Mouse (Mus musculus): ENCODE measurements at regions not wholly inside any gene's neighbourhood (a gene's known extent, or its start where the extent isn't known, plus 50 kb on each side); places are given as distances from the start of the nearest gene placed in this dataset.

DNA sequence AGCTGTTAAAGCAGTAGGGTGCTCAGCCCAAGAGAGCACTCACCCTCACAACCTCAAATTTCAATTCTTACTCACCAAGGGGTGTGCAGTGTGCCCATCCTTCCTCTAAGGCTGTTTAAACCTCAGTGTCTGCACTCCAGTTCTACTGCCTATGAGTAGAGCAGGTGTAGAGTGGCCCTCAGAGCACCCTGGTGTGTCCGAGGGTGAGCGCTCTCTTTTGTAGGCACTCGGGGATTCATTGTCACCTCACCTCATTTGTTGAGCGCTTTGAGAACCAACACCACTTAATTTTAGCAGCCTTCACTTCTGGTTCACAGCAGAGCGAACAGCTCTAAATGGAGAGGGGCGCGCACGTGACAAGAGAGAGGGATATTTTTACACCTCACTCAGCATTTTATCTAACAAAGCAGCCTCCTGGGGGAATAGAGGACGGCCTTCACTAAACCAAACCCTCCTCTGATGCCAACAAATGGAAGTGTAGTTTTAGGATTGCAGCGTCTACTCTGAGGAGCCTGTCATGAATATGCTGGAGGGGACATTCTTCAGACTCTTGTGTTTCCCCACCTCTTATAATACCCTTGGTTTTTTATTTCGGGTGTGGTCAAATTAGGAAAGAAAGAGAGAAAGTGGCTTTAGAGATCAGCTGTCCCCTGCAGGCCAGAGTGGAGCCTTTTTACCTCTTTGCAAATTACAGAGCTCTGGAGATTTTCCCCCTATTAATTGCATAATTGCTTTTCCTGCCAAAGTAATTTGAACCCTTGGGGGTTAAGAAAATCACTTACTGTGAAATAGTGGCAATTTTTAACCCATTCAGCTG lies 78.2 kb upstream of the D1Pas1 start:
- Histone ChIP-seq H3K4me1 (ENCODE audit: control insufficient read depth in 2 of 2, insufficient read depth in 2 of 2, low read length in 2 of 2) (peaks cover 7 to 12% of the 10 kb centered on the region in 2 experiments), H3K4me2 (ENCODE audit: low read length) (peak overlapping the region; percentile 54), H3K27ac (replicated peaks in 1 of 2; ENCODE audit: control insufficient read depth in 1 of 2, insufficient read depth in 1 of 2, low read depth in 2 of 2, low read length in 2 of 2) (peak overlapping the region; percentile 70 to 87), H3K27me3 (ENCODE audit: control insufficient read depth, insufficient read depth, low read length) (no peaks in the 10 kb centered on the region), H3K36me3 (ENCODE audit: control insufficient read depth, insufficient read depth, low read length) (no peaks in the 10 kb centered on the region), H3K9me3 (ENCODE audit: control insufficient read depth, low read length) (no peaks in the 10 kb centered on the region), H3K9ac (ENCODE audit: low read length) (no peak overlapping the region), H3K4me3 (ENCODE audit: control insufficient read depth in 1 of 2, insufficient read depth in 1 of 2, low read depth in 1 of 2, low read length in 2 of 2) (no peak overlapping the region)
- ATAC-seq (ENCODE audit: insufficient number of reproducible peaks, insufficient read depth, low FRiP score, low read depth): peak; percentile 85
- WGBS: 28% methylated on average over 11 of the region's 11 CpGs

DNA sequence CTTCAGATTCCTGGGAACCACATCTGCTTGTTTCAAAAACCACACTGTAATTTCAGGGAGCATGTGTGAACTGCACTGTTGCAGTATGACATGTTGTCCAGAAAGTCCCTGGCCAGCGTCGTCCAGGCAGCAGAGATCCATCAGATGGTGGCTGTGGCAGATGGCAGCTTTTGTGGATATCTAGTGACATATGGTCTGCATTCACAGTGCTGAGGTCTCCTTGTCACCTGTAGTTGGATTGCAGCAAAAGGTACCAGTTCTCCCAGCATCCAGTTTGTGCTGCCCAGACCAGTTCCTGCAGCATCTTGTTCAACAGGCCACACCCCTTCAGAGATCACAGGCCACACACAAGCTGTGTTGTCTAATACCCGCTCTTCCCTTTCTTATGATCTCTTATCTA lies 80.1 kb upstream of the D1Pas1 start:
- Histone ChIP-seq H3K9me3 (ENCODE audit: control insufficient read depth, low read length) (no peaks in the 10 kb centered on the region), H3K4me3 (ENCODE audit: control insufficient read depth in 1 of 2, insufficient read depth in 1 of 2, low read depth in 1 of 2, low read length in 2 of 2) (no peak overlapping the region), H3K9ac (ENCODE audit: low read length) (no peak overlapping the region), H3K4me1 (ENCODE audit: control insufficient read depth in 2 of 2, insufficient read depth in 2 of 2, low read length in 2 of 2) (peaks cover 7 to 12% of the 10 kb centered on the region in 2 experiments), H3K4me2 (ENCODE audit: low read length) (no peak overlapping the region), H3K36me3 (ENCODE audit: control insufficient read depth, insufficient read depth, low read length) (no peaks in the 10 kb centered on the region), H3K27ac (replicated peaks in 1 of 2; ENCODE audit: control insufficient read depth in 1 of 2, insufficient read depth in 1 of 2, low read depth in 2 of 2, low read length in 2 of 2) (no peak overlapping the region), H3K27me3 (ENCODE audit: control insufficient read depth, insufficient read depth, low read length) (no peaks in the 10 kb centered on the region)
- 68% methylated on average over 3 of the region's 3 CpGs for WGBS
- no peak for ATAC-seq (ENCODE audit: insufficient number of reproducible peaks, insufficient read depth, low FRiP score, low read depth)

DNA sequence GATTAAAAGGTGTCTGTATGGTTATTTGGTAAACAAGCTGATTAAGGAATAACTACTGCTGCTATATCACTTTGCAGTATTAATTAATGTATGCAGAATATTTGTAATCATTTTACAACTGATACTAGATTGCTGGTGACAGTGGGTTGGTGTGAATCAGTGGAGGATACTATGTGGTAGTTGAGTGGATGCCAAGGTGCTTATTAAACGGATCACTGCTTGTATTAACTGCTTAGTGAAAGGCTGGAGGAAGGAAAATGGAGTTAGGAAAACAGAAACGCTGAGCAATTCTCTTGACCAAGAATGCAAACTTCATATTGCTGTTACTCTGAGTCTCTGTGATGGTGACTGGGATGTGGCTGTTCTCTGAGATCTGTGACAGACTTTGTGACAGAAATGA lies 86.8 kb upstream of the D1Pas1 start:
- Histone ChIP-seq H3K27me3 (ENCODE audit: control insufficient read depth, insufficient read depth, low read length) (no peaks in the 10 kb centered on the region), H3K27ac (replicated peaks in 1 of 2; ENCODE audit: control insufficient read depth in 1 of 2, insufficient read depth in 1 of 2, low read depth in 2 of 2, low read length in 2 of 2) (no peak overlapping the region), H3K36me3 (ENCODE audit: control insufficient read depth, insufficient read depth, low read length) (no peaks in the 10 kb centered on the region), H3K4me3 (ENCODE audit: control insufficient read depth in 1 of 2, insufficient read depth in 1 of 2, low read depth in 1 of 2, low read length in 2 of 2) (no peak overlapping the region), H3K4me1 (ENCODE audit: control insufficient read depth in 2 of 2, insufficient read depth in 2 of 2, low read length in 2 of 2) (no peaks in the 10 kb centered on the region), H3K9me3 (ENCODE audit: control insufficient read depth, low read length) (no peaks in the 10 kb centered on the region), H3K4me2 (ENCODE audit: low read length) (no peak overlapping the region), H3K9ac (ENCODE audit: low read length) (no peak overlapping the region)
- ATAC-seq (ENCODE audit: insufficient number of reproducible peaks, insufficient read depth, low FRiP score, low read depth): no peak
- WGBS: 62% methylated on average over 2 of the region's 2 CpGs

DNA sequence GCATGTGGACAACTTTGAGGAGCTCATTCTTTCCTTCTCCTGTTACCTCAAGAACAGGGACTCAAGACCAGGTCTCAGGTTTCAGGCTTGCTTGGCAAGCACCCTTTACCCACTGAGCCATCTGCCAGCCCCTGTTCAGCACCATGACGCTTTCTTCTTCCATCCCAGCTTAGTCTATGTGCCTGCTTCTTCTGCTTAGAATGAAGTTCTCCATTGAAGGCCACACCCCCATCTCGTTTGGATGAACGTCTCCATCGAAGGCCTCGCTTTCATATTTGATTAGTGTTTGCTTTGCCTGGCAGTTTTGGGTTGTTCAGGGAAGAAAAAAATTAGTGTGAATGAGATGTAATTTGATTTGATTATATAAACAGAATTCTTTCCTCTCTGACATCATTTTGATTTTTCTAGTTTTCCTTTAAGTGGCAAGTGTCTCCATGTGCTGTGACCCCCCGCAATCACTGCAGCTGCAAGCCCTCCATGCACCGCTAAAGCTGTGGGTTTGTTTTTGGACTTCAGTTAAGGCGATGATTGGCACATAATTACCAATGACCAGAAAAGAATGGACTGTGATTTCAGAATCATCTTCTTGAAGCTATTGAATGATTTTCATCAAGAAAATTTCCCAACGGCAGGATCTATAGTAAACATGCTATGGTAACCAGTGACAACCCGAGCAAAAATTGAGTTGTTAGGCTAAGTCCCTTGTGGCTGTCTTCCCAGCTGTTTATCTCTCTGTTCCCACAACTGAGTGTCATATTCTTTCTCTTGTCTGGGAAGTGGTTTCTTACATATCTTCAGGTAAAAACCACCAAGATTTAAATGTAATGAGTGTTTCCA lies 106.4 kb upstream of the D1Pas1 start:
- no peaks in the 10 kb centered on the region for H3K36me3 ChIP-seq (ENCODE audit: control insufficient read depth, insufficient read depth, low read length)
- no peak for ATAC-seq (ENCODE audit: insufficient number of reproducible peaks, insufficient read depth, low FRiP score, low read depth)
- 80% methylated on average over 10 of the region's 10 CpGs for WGBS

DNA sequence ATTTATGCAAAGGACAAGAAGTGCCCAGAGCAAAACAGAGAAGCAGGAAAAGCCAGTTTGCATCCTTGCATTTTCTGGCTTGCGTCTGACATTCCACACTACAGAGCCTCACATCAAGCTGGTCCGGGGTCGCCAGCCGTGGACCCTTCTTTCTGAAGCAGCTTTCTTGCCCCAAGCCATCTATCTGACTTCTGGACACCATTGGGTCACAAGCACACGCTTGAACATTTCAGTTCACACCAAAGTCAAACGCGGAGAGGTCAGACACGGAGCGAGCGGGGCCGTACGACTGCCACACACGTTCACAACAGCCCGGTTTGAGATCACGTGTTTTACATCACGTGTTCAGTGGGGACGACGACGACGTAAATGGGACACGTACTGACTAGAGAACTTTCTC lies 108.9 kb upstream of the D1Pas1 start:
- ATAC-seq (ENCODE audit: insufficient number of reproducible peaks, insufficient read depth, low FRiP score, low read depth): no peak
- H3K9ac ChIP-seq (ENCODE audit: low read length): no peak overlapping the region
- H3K4me2 ChIP-seq (ENCODE audit: low read length): no peak overlapping the region
- H3K4me3 ChIP-seq (ENCODE audit: control insufficient read depth in 1 of 2, insufficient read depth in 1 of 2, low read depth in 1 of 2, low read length in 2 of 2): no peak overlapping the region
- H3K27ac ChIP-seq (replicated peaks in 1 of 2; ENCODE audit: control insufficient read depth in 1 of 2, insufficient read depth in 1 of 2, low read depth in 2 of 2, low read length in 2 of 2): no peak overlapping the region
- H3K36me3 ChIP-seq (ENCODE audit: control insufficient read depth, insufficient read depth, low read length): no peaks in the 10 kb centered on the region
- H3K9me3 ChIP-seq (ENCODE audit: control insufficient read depth, low read length): no peaks in the 10 kb centered on the region
- no peaks in the 10 kb centered on the region for H3K27me3 ChIP-seq (ENCODE audit: control insufficient read depth, insufficient read depth, low read length)
- 89% methylated on average over 21 of the region's 21 CpGs for whole genome bisulfite sequencing
- no peaks in the 10 kb centered on the region for H3K4me1 ChIP-seq (ENCODE audit: control insufficient read depth in 2 of 2, insufficient read depth in 2 of 2, low read length in 2 of 2)

More for the DNA sequence above, 106.4 kb upstream of the D1Pas1 start:
- no peaks in the 10 kb centered on the region for H3K4me1 ChIP-seq (ENCODE audit: control insufficient read depth in 2 of 2, insufficient read depth in 2 of 2, low read length in 2 of 2)
- no peak overlapping the region for H3K27ac ChIP-seq (replicated peaks in 1 of 2; ENCODE audit: control insufficient read depth in 1 of 2, insufficient read depth in 1 of 2, low read depth in 2 of 2, low read length in 2 of 2)
- H3K4me3 ChIP-seq (ENCODE audit: control insufficient read depth in 1 of 2, insufficient read depth in 1 of 2, low read depth in 1 of 2, low read length in 2 of 2): no peak overlapping the region
- no peaks in the 10 kb centered on the region for H3K27me3 ChIP-seq (ENCODE audit: control insufficient read depth, insufficient read depth, low read length)
- H3K9me3 ChIP-seq (ENCODE audit: control insufficient read depth, low read length): no peaks in the 10 kb centered on the region
- H3K4me2 ChIP-seq (ENCODE audit: low read length): no peak overlapping the region
- H3K9ac ChIP-seq (ENCODE audit: low read length): no peak overlapping the region

DNA sequence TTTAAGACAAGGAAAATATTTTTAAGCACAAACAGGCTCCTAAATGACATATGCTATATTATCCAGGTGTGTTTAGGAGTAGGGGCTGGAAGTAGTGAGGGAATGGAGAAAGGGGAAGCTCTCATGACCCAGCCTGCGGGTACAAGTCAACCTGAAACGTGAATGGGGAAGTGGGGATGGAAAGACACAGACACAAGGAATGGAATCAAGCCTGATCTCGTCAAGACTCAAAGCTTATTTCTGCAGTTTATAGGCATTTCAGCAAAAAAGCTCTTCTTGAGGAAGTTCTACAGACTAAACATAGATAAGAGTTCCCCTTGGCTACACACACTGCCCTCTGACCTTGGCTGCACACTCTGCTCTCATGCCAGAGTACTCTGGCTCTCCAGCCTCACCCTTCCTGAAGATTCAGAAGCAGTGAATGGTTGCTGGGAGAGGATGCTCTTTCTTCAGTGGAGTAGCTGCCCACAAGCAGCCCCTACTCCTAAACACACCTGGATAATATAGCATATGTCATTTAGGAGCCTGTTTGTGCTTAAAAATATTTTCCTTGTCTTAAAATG lies 106.4 kb upstream of the Rrp15 start:
- Histone ChIP-seq H3K36me3 (ENCODE audit: control insufficient read depth, insufficient read depth, low read length) (no peaks in the 10 kb centered on the region), H3K4me3 (ENCODE audit: control insufficient read depth in 1 of 2, insufficient read depth in 1 of 2, low read depth in 1 of 2, low read length in 2 of 2) (no peak overlapping the region), H3K9me3 (ENCODE audit: control insufficient read depth, low read length) (no peaks in the 10 kb centered on the region), H3K4me2 (ENCODE audit: low read length) (no peak overlapping the region), H3K27me3 (ENCODE audit: control insufficient read depth, insufficient read depth, low read length) (no peaks in the 10 kb centered on the region), H3K4me1 (ENCODE audit: control insufficient read depth in 2 of 2, insufficient read depth in 2 of 2, low read length in 2 of 2) (no peaks in the 10 kb centered on the region), H3K9ac (ENCODE audit: low read length) (no peak overlapping the region), H3K27ac (replicated peaks in 1 of 2; ENCODE audit: control insufficient read depth in 1 of 2, insufficient read depth in 1 of 2, low read depth in 2 of 2, low read length in 2 of 2) (no peak overlapping the region)
- 59% methylated on average over 3 of the region's 3 CpGs for WGBS
- ATAC-seq (ENCODE audit: insufficient number of reproducible peaks, insufficient read depth, low FRiP score, low read depth): no peak

DNA sequence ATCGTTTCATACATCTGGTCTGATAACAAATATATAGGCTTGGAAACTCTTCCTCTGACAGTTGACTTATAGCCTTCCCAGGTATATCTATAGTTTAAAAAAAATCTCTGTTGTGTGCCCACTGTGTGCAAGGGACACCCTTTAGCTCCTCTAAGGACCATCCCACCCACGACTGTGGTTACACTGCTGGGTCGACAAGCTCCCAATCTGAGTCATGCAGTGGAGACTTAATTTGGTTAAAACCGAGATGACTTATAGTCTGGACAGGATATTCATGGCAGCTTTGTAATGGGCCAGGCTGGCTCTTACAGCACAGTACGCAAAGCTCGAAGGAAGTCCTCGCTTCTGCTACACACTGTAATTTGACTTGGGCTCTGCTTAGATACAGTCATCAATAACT lies 96.1 kb upstream of the Rrp15 start:
- ATAC-seq (ENCODE audit: insufficient number of reproducible peaks, insufficient read depth, low FRiP score, low read depth): no peak
- H3K27me3 ChIP-seq (ENCODE audit: control insufficient read depth, insufficient read depth, low read length): no peaks in the 10 kb centered on the region
- no peak overlapping the region for H3K9ac ChIP-seq (ENCODE audit: low read length)
- no peak overlapping the region for H3K4me3 ChIP-seq (ENCODE audit: control insufficient read depth in 1 of 2, insufficient read depth in 1 of 2, low read depth in 1 of 2, low read length in 2 of 2)
- no peaks in the 10 kb centered on the region for H3K4me1 ChIP-seq (ENCODE audit: control insufficient read depth in 2 of 2, insufficient read depth in 2 of 2, low read length in 2 of 2)
- H3K36me3 ChIP-seq (ENCODE audit: control insufficient read depth, insufficient read depth, low read length): no peaks in the 10 kb centered on the region
- H3K27ac ChIP-seq (replicated peaks in 1 of 2; ENCODE audit: control insufficient read depth in 1 of 2, insufficient read depth in 1 of 2, low read depth in 2 of 2, low read length in 2 of 2): no peak overlapping the region
- 82% methylated on average over 7 of the region's 7 CpGs for WGBS
- no peak overlapping the region for H3K4me2 ChIP-seq (ENCODE audit: low read length)
- H3K9me3 ChIP-seq (ENCODE audit: control insufficient read depth, low read length): no peaks in the 10 kb centered on the region
